Mouse (Mus musculus) hematopoietic stem cell, adult 5-6 weeks (primary cell): ENCODE measurements around the gene Chaf1a. TPM values are rescaled to one million over a fixed set of nuclear protein-coding genes. Genes with fewer than 3 reads are reported as not detected.
A peak's percentile ranks its signal among the peaks of the same experiment; 100 is the strongest.
"Not testable (repeated sequence)": the region's sequence is repeated elsewhere in the genome, so short reads cannot be mapped to it uniquely, and the experiment has no call there.

Experiments used
- ATAC-seq, 2 experiments: fragments of 125-278 bp in 1 of 2; replicated peaks in 1 of 2; 2 replicates each; pipeline ENCODE4 v1.8.0; 2016 to 2017; ENCODE audit warnings: inconsistent platforms in 2 of 2, mild to moderate bottlenecking in 2 of 2, moderate number of reproducible peaks in 2 of 2, low read depth in 1 of 2, moderate TSS enrichment in 1 of 2; ENCODE audit not compliant: low FRiP score in 2 of 2, poor library complexity in 2 of 2, severe bottlenecking in 2 of 2, insufficient read depth in 1 of 2, low TSS enrichment in 1 of 2
- total RNA-seq: library from RNA; stranded (forward); fragments of 172-1452, 232-1000 nt; gene quantifications from 2 replicates; pipeline ENCODE4 v1.2.3, GENCODE M21; 2017

Gene Chaf1a
- total RNA-seq, 1 experiment from 2014 or later: 29.7 TPM

GRCm38 (mm10) chr17:56031431-56031830 is 8.8 kb upstream of the Chaf1a start:
- ATAC-seq: no peak

GRCm38 (mm10) chr17:56032127-56032733 is 8.0 kb upstream of the Chaf1a start:
- no peak for ATAC-seq

GRCm38 (mm10) chr17:56032831-56033230 is 7.4 kb upstream of the Chaf1a start:
- ATAC-seq: peak; percentile 29 to 33; a peak in 3 of 4 replicates

GRCm38 (mm10) chr17:56034040-56034725 is 6.1 kb upstream of the Chaf1a start:
- ATAC-seq: no peak

- no peak for ATAC-seq
Measured at GRCm38 (mm10) chr17:56034726-56035100, 5.5 kb upstream of the Chaf1a start.

GRCm38 (mm10) chr17:56035216-56035615 is 5.0 kb upstream of the Chaf1a start:
- no peak for ATAC-seq

GRCm38 (mm10) chr17:56036176-56036900 is 3.9 kb upstream of the Chaf1a start, which contains the start of gene Sh3gl1:
TSS of gene Sh3gl1 (minus strand) at chr17:56036635.
- ATAC-seq: peak; percentile 74 to 75

- ATAC-seq: no peak
Measured at GRCm38 (mm10) chr17:56036901-56037287, 3.3 kb upstream of the Chaf1a start.

- ATAC-seq: no peak
Measured at GRCm38 (mm10) chr17:56038583-56039261, 1.5 kb upstream of the Chaf1a start.

- no peak for ATAC-seq
Measured at GRCm38 (mm10) chr17:56039345-56039744, 894 bp upstream of the Chaf1a start.

- ATAC-seq: no peak
Measured at GRCm38 (mm10) chr17:56040857-56041163, 571 bp downstream of the Chaf1a start.

GRCm38 (mm10) chr17:56051369-56051768 is 11.1 kb downstream of the Chaf1a start:
- ATAC-seq: no peak

- ATAC-seq: no peak
Measured at GRCm38 (mm10) chr17:56054938-56055337, 14.7 kb downstream of the Chaf1a start.

- no peak for ATAC-seq
Measured at GRCm38 (mm10) chr17:56055945-56056678, 15.9 kb downstream of the Chaf1a start.

GRCm38 (mm10) chr17:56057381-56058120 is 17.3 kb downstream of the Chaf1a start:
- ATAC-seq: no peak

GRCm38 (mm10) chr17:56062081-56062480 is 21.8 kb downstream of the Chaf1a start:
- ATAC-seq: no peak

- ATAC-seq: not testable (repeated sequence)
Measured at GRCm38 (mm10) chr17:56065715-56066114, 25.5 kb downstream of the Chaf1a start.
